Mouse (Mus musculus) lung, adult 2 months (tissue): ENCODE results near the gene Rab2b.

Experiments used
- CTCF ChIP-seq: fragments of 200-500 bp; IDR thresholded peaks from 2 replicates; pipeline ENCODE4 v1.5.1; 2011; ENCODE audit warnings: mild to moderate bottlenecking, low read length, control low read depth; ENCODE audit not compliant: insufficient read depth
- POLR2A ChIP-seq: fragments of 200-500 bp; IDR thresholded peaks from 2 replicates; pipeline ENCODE4 v1.6.1; 2011; ENCODE audit warnings: low read depth, mild to moderate bottlenecking, control low read depth, low read length, borderline replicate concordance; ENCODE audit errors: extremely low read depth

DNA sequence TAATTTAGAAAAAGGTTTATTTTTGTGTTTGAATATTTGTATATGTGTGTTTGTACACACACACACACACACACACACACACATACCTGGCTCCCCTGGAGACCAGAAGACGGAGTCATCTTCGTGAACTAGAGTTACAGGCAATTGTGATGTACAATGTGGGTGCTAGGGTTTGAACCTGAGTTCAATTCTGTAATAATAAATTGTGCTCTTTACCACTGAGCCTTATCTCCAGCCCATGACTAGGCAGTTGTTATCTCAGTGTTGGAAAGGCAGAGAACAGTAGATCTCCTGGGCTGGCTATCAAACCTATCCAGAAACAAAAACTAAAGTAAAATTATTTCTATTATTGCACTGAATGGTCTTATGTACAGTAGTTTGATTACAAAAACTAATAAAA lies 26.8 kb upstream of the Rab2b start:
- TF ChIP-seq POLR2A (no peak), CTCF (no peak)
